19 mouse cellular contexts compared by ENCODE assay signal in the genomic region with DNA sequence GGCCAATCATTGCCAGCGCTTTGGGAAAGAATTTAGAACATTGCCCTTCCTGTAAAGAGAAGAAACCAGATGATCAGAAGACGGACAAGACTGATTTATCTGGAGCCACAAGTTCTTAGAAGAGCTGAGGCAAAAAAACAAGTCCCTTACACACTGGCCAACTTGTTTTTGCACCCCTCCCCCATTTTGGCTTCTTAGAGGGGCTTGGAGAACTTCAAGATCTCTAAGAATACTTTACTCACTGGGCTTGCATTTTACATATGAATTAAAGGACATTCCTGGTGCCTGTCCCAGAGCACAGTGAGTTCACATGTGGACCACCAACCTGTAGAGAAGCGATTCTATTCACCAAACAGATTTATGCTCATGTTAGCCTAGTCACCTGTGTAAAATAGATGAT. TPM values are rescaled to one million over a fixed set of nuclear protein-coding genes. Genes with fewer than 3 reads are reported as not detected.
DNase-seq lines count a peak whose midpoint lies in the region; ATAC-seq and TF ChIP-seq lines count a peak whose summit lies in the region.
"Had no signal": no experiment of that assay in that cellular context is flagged by ENCODE, and none has a peak within 500 bp of the region (broad histone marks: within the 10 kb centered on the region; RNA-seq: fewer than 3 reads in every experiment).

No protein-coding gene starts in this region.

- no peak for TF ChIP-seq CTCF in forebrain, postnatal 0 days (IDR thresholded peaks at IDR 0.05; ENCODE audit: low read depth)
- no peak for TF ChIP-seq CTCF in cerebellum, adult 2 months (IDR thresholded peaks at IDR 0.05; ENCODE audit: borderline replicate concordance, insufficient read depth, low read depth, low read length)

- H3K4me2 ChIP-seq in midbrain, embryonic 12.5 days (replicated peaks) = no peak overlapping the region
- no peak overlapping the region for H3K4me2 ChIP-seq in midbrain, embryonic 13.5 days (replicated peaks)
- H3K4me2 ChIP-seq in forebrain, embryonic 13.5 days = no peak overlapping the region
- no peak overlapping the region for H3K4me2 ChIP-seq in forebrain, postnatal 0 days (ENCODE audit: low read depth)
- H3K4me2 ChIP-seq: embryonic facial prominence, embryonic 13.5 days; heart, embryonic 12.5 days had no signal

- peaks cover 2% of the 10 kb centered on the region; the same call in 1 of the 2 replicates for H3K27me3 ChIP-seq in midbrain, embryonic 12.5 days
- H3K27me3 ChIP-seq in midbrain, embryonic 13.5 days = no peaks in the 10 kb centered on the region
- no peaks in the 10 kb centered on the region for H3K27me3 ChIP-seq in forebrain, embryonic 13.5 days
- H3K27me3 ChIP-seq in forebrain, postnatal 0 days (ENCODE audit: insufficient read depth, low read length) = no peaks in the 10 kb centered on the region
- H3K27me3 ChIP-seq in cerebellum, adult 2 months (ENCODE audit: control insufficient read depth, insufficient read depth, low read length) = no peaks in the 10 kb centered on the region
- H3K27me3 ChIP-seq: CH12.LX; embryonic facial prominence, embryonic 13.5 days; heart, embryonic 12.5 days had no signal

- H3K4me1 ChIP-seq in midbrain, embryonic 12.5 days = no peaks in the 10 kb centered on the region; the same call in 1 of the 2 replicates
- H3K4me1 ChIP-seq in midbrain, embryonic 13.5 days (replicated peaks) = 0 out of 2 replicates have a peak, but pooled peaks cover 7% of the 10 kb centered on the region
- H3K4me1 ChIP-seq in forebrain, embryonic 13.5 days = peaks cover 3% of the 10 kb centered on the region; the same call in 1 of the 2 replicates
- peaks cover 3% of the 10 kb centered on the region; the same call in 1 of the 2 replicates for H3K4me1 ChIP-seq in forebrain, postnatal 0 days (ENCODE audit: insufficient read depth)
- H3K4me1 ChIP-seq in cerebellum, adult 2 months (ENCODE audit: control insufficient read depth, insufficient read depth, low read length) = no peaks in the 10 kb centered on the region
- H3K4me1 ChIP-seq: embryonic facial prominence, embryonic 13.5 days; heart, embryonic 12.5 days had no signal

- no peak overlapping the region for H3K9ac ChIP-seq in midbrain, embryonic 12.5 days (replicated peaks)
- H3K9ac ChIP-seq in midbrain, embryonic 13.5 days (replicated peaks) = no peak overlapping the region
- H3K9ac ChIP-seq in forebrain, embryonic 13.5 days = no peak overlapping the region
- no peak overlapping the region for H3K9ac ChIP-seq in forebrain, postnatal 0 days
- H3K9ac ChIP-seq: embryonic facial prominence, embryonic 13.5 days; heart, embryonic 12.5 days had no signal

- no peak overlapping the region for H3K4me3 ChIP-seq in midbrain, embryonic 12.5 days
- no peak overlapping the region for H3K4me3 ChIP-seq in midbrain, embryonic 13.5 days (replicated peaks)
- H3K4me3 ChIP-seq in forebrain, embryonic 13.5 days = no peak overlapping the region
- no peak overlapping the region for H3K4me3 ChIP-seq in forebrain, postnatal 0 days (ENCODE audit: low read depth, low read length)
- H3K4me3 ChIP-seq in cerebellum, adult 2 months (replicated peaks; ENCODE audit: insufficient read depth, low read depth, low read length) = no peak overlapping the region
- H3K4me3 ChIP-seq: embryonic facial prominence, embryonic 13.5 days; heart, embryonic 12.5 days; hindbrain, embryonic 10.5 days had no signal

- H3K27ac ChIP-seq in midbrain, embryonic 12.5 days (replicated peaks) = no peak overlapping the region
- H3K27ac ChIP-seq in midbrain, embryonic 13.5 days = no peak overlapping the region
- H3K27ac ChIP-seq in forebrain, embryonic 13.5 days = no peak overlapping the region
- no peak overlapping the region for H3K27ac ChIP-seq in forebrain, postnatal 0 days (ENCODE audit: low read depth, low read length)
- H3K27ac ChIP-seq in cerebellum, adult 2 months (ENCODE audit: insufficient read depth, low read length) = no peak overlapping the region
- H3K27ac ChIP-seq: embryonic facial prominence, embryonic 13.5 days had no signal

- peak; percentile 15 for DNase-seq in ZHBTc4 (ENCODE audit: low read depth, low spot score)
- DNase-seq in forebrain, postnatal 0 days = peak; percentile 16
- DNase-seq in heart, adult 11 months = no peak
- no peak for DNase-seq in cerebellum, adult 2 months
- DNase-seq: adrenal gland, adult 2 months; adrenal gland, postnatal 36 days; cerebellum, adult 11-12 months; cerebellum, adult 9-11 months; cerebellum, postnatal 36 days; gastrocnemius, postnatal 14 days; kidney, adult 11 months; kidney, adult 9 months had no signal

- no peaks in the 10 kb centered on the region for H3K36me3 ChIP-seq in midbrain, embryonic 12.5 days
- H3K36me3 ChIP-seq in midbrain, embryonic 13.5 days = no peaks in the 10 kb centered on the region
- H3K36me3 ChIP-seq in forebrain, embryonic 13.5 days (ENCODE audit: poor library complexity, severe bottlenecking) = no peaks in the 10 kb centered on the region
- H3K36me3 ChIP-seq in forebrain, postnatal 0 days (ENCODE audit: insufficient read depth) = no peaks in the 10 kb centered on the region
- H3K36me3 ChIP-seq: embryonic facial prominence, embryonic 13.5 days; heart, embryonic 12.5 days; hindbrain, embryonic 10.5 days had no signal

- H3K9me3 ChIP-seq in midbrain, embryonic 12.5 days = no peaks in the 10 kb centered on the region
- no peaks in the 10 kb centered on the region for H3K9me3 ChIP-seq in midbrain, embryonic 13.5 days
- H3K9me3 ChIP-seq in forebrain, embryonic 13.5 days (replicated peaks) = no peaks in the 10 kb centered on the region
- H3K9me3 ChIP-seq in forebrain, postnatal 0 days (ENCODE audit: low read length) = no peaks in the 10 kb centered on the region
- H3K9me3 ChIP-seq: embryonic facial prominence, embryonic 13.5 days; heart, embryonic 12.5 days; hindbrain, embryonic 10.5 days had no signal

- WGBS in midbrain, embryonic 12.5 days = 82% methylated on average over 3 of the region's 3 CpGs
- 83% methylated on average over 3 of the region's 3 CpGs for WGBS in midbrain, embryonic 13.5 days
- 68% methylated on average over 3 of the region's 3 CpGs for WGBS in forebrain, embryonic 13.5 days
- WGBS in forebrain, postnatal 0 days = 42% methylated on average over 3 of the region's 3 CpGs
- WGBS in cerebellum, adult 2 months = 73% methylated on average over 3 of the region's 3 CpGs

- ATAC-seq in midbrain, embryonic 12.5 days (ENCODE audit: low FRiP score, low read depth) = 0 out of 2 replicates have a peak, but pooled peaks have one; percentile 5
- ATAC-seq in midbrain, embryonic 13.5 days = no peak
- ATAC-seq in forebrain, embryonic 13.5 days = peak; percentile 36; the same call in 1 of the 2 replicates
- no peak for ATAC-seq in forebrain, postnatal 0 days

- TF ChIP-seq POLR2A in cerebellum, adult 2 months (IDR thresholded peaks at IDR 0.05; ENCODE audit: borderline replicate concordance, insufficient read depth, low read length) = no peak

RNA-seq across cellular contexts. Expression of a gene that starts 53.3 kb away (rescaled TPM):
- 0.89 and 1.6 TPM in 2 replicates for polyA plus RNA-seq in midbrain, embryonic 12.5 days (2016; fragmentation: Nextera tagmentation; extraction: Ambion mirVana)
- polyA plus RNA-seq in midbrain, embryonic 13.5 days (2015; fragmentation: Nextera tagmentation; extraction: Ambion mirVana) = 0.10 and 0.12 TPM in 2 replicates
- polyA plus RNA-seq in forebrain, embryonic 13.5 days (2015; fragmentation: Nextera tagmentation; extraction: Ambion mirVana) = 0.12 and 0.16 TPM in 2 replicates
- total RNA-seq in forebrain, postnatal 0 days (2014; rRNA removed) = 0.14 and 0.23 TPM in 2 replicates
- polyA plus RNA-seq in forebrain, postnatal 0 days (2015; fragmentation: Nextera tagmentation; extraction: Ambion mirVana) = 0.15 and 0.23 TPM in 2 replicates
- 0.82 and 1.2 TPM in 2 replicates for polyA plus RNA-seq in cerebellum, adult 2 months (2012; rRNA removed)

Comparison
In these comparisons a context has a peak if more than half of its experiments do, and no peak if none do; other contexts are left out.
1. ATAC-seq: peak in midbrain, embryonic 12.5 days (single experiment) and forebrain, embryonic 13.5 days (single experiment); none in midbrain, embryonic 13.5 days (single experiment) and forebrain, postnatal 0 days (single experiment).
2. DNase-seq: peak in ZHBTc4 (single experiment) and forebrain, postnatal 0 days (single experiment); none in heart, adult 11 months (single experiment) and cerebellum, adult 2 months (0 of 2).